Mouse (Mus musculus): ENCODE measurements around the gene Gnmt. TPM values are rescaled to one million over a fixed set of nuclear protein-coding genes. Genes with fewer than 3 reads are reported as not detected.

Gnmt gene
- total and polyA plus RNA-seq, 3 experiments: 0.13 to 0.71 (median 0.38) TPM

- H3K4me1 ChIP-seq (ENCODE audit: control insufficient read depth in 1 of 2, insufficient read depth in 2 of 2): peaks cover 0 to 36% of the 10 kb centered on the region in 2 experiments; a peak in 2 of 4 replicates
- H3K27me3 ChIP-seq (replicated peaks): no peaks in the 10 kb centered on the region
- TF ChIP-seq CHD2 (IDR thresholded peaks at IDR 0.05; ENCODE audit: low read length) (0 out of 2 replicates have a peak, but pooled peaks have one; percentile 2), MAZ (IDR thresholded peaks at IDR 0.05; ENCODE audit: low read depth, low read length) (no peak), ZC3H11A (IDR thresholded peaks at IDR 0.05; ENCODE audit: low read depth, low read length) (no peak), ETS1 (conservative IDR thresholded peaks at IDR 0.05; ENCODE audit: low read depth, low read length) (no peak)
- H3K36me3 ChIP-seq (replicated peaks in 1 of 2; ENCODE audit: control insufficient read depth in 1 of 2, insufficient read depth in 1 of 2, low read length in 1 of 2): peaks cover 34 to 54% of the 10 kb centered on the region in 2 experiments
- DNase-seq (ENCODE audit: extremely low read depth): no peak
- dilution Hi-C loops (cut with MboI; ENCODE audit: extremely low pct_ligation_motif_present, extremely low pct_unique_long_range_greater_than_20kb, low sequenced_read_pairs): no loop called here
- in situ Hi-C loops (cut with MboI; ENCODE audit: low pct_ligation_motif_present, low pct_unique_long_range_greater_than_20kb, low sequenced_read_pairs): no loop called here
- no peak overlapping the region for H3K4me3 ChIP-seq (replicated peaks in 1 of 3; ENCODE audit: low read depth in 2 of 3, low read length in 2 of 3, poor library complexity in 1 of 3)
- H3K27ac ChIP-seq (ENCODE audit: insufficient read depth, low read depth): no peak overlapping the region
- peaks cover 2% of the 10 kb centered on the region for H3K9me3 ChIP-seq (replicated peaks; ENCODE audit: low read length)
- H3K4me2 ChIP-seq (ENCODE audit: insufficient read depth, low read depth, poor library complexity, severe bottlenecking): no peak overlapping the region
- no peak overlapping the region for H3K9ac ChIP-seq (ENCODE audit: insufficient read depth, low read depth)
- H3K79me2 ChIP-seq (replicated peaks; ENCODE audit: control insufficient read depth, extremely low read depth, insufficient read depth, poor library complexity, severe bottlenecking): no peaks in the 10 kb centered on the region
Observed at GRCm38 (mm10) chr17:46734055-46734454, 5.1 kb upstream of the Gnmt start.

DNA sequence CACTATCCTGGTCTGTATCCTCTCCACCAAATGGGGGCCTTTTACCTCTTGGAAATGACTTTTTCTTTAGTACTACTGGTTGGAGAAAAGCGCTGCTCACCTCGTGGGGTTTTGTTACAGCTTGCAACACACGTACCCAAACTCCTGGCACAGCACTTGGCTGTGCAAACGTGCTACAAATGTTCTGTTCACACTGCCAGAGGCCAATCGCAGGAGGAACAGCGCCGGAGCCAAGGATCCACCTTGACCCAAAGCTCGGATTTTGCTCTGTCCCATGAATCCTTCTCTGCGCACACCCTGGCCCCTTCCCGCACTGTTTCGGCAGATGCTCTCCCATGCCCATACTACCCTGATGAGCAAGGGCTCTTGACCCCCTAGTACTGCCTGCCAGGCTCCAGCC lies 472 bp downstream of the Gnmt start:
- Histone ChIP-seq H3K27me3 (replicated peaks) (no peaks in the 10 kb centered on the region), H3K4me2 (ENCODE audit: insufficient read depth, low read depth, poor library complexity, severe bottlenecking) (no peak overlapping the region), H3K9ac (ENCODE audit: insufficient read depth, low read depth) (no peak overlapping the region), H3K79me2 (replicated peaks; ENCODE audit: control insufficient read depth, extremely low read depth, insufficient read depth, poor library complexity, severe bottlenecking) (no peaks in the 10 kb centered on the region), H3K4me3 (replicated peaks in 1 of 3; ENCODE audit: low read depth in 2 of 3, low read length in 2 of 3, poor library complexity in 1 of 3) (no peak overlapping the region), H3K27ac (ENCODE audit: insufficient read depth, low read depth) (no peak overlapping the region), H3K36me3 (replicated peaks in 1 of 2; ENCODE audit: control insufficient read depth in 1 of 2, insufficient read depth in 1 of 2, low read length in 1 of 2) (peaks cover 21 to 47% of the 10 kb centered on the region in 2 experiments), H3K9me3 (replicated peaks; ENCODE audit: low read length) (no peaks in the 10 kb centered on the region), H3K4me1 (ENCODE audit: control insufficient read depth in 1 of 2, insufficient read depth in 2 of 2) (peaks cover 0 to 1% of the 10 kb centered on the region in 2 experiments; a peak in 2 of 4 replicates)
- TF ChIP-seq CHD1 (IDR thresholded peaks at IDR 0.05; ENCODE audit: low read depth, low read length) (no peak), HCFC1 (IDR thresholded peaks at IDR 0.05; ENCODE audit: low read depth, low read length) (no peak), NRF1 (IDR thresholded peaks at IDR 0.05; ENCODE audit: low read depth, low read length) (no peak), JUN (IDR thresholded peaks at IDR 0.05; ENCODE audit: insufficient read depth, low read depth, low read length) (no peak), ZNF384 (IDR thresholded peaks at IDR 0.05; ENCODE audit: low read depth, low read length) (no peak), CTCF (conservative IDR thresholded peaks at IDR 0.05 in 1 of 2, IDR thresholded peaks at IDR 0.05 in 1 of 2; ENCODE audit: low read depth in 2 of 2, low read length in 2 of 2) (no peak)
- no peak for DNase-seq (ENCODE audit: extremely low read depth)
- in situ Hi-C loops (cut with MboI; ENCODE audit: low pct_ligation_motif_present, low pct_unique_long_range_greater_than_20kb, low sequenced_read_pairs): no loop called here
- dilution Hi-C loops (cut with MboI; ENCODE audit: extremely low pct_ligation_motif_present, extremely low pct_unique_long_range_greater_than_20kb, low sequenced_read_pairs): no loop called here

DNA sequence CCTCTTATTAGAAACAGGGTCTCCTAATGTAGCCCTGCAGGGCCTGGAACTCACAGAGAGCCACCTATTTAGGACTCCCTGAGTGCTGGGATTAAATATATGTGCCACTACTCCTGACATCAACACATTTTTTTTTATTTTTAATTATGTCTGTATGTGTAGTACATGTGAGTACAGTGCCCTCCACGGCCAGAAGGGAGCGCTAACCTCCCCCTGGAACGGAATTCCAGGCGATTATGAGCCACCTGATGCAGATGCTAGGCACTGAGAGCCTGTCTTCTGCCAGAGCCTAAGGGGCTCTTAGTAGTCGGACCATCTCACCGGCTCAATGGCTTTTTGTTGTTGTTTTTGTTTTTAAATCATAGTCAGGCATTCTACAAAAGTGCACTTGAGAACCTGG lies 947 bp downstream of the Gnmt start:
- no peak overlapping the region for H3K4me3 ChIP-seq (replicated peaks in 1 of 3; ENCODE audit: low read depth in 2 of 3, low read length in 2 of 3, poor library complexity in 1 of 3)
- H3K36me3 ChIP-seq (replicated peaks in 1 of 2; ENCODE audit: control insufficient read depth in 1 of 2, insufficient read depth in 1 of 2, low read length in 1 of 2): peaks cover 26 to 49% of the 10 kb centered on the region in 2 experiments
- no peaks in the 10 kb centered on the region for H3K79me2 ChIP-seq (replicated peaks; ENCODE audit: control insufficient read depth, extremely low read depth, insufficient read depth, poor library complexity, severe bottlenecking)
- H3K9me3 ChIP-seq (replicated peaks; ENCODE audit: low read length): no peaks in the 10 kb centered on the region
- H3K4me2 ChIP-seq (ENCODE audit: insufficient read depth, low read depth, poor library complexity, severe bottlenecking): no peak overlapping the region
- H3K9ac ChIP-seq (ENCODE audit: insufficient read depth, low read depth): no peak overlapping the region
- no peak overlapping the region for H3K27ac ChIP-seq (ENCODE audit: insufficient read depth, low read depth)
- no peaks in the 10 kb centered on the region for H3K27me3 ChIP-seq (replicated peaks)
- in situ Hi-C loops (cut with MboI; ENCODE audit: low pct_ligation_motif_present, low pct_unique_long_range_greater_than_20kb, low sequenced_read_pairs): no loop called here
- dilution Hi-C loops (cut with MboI; ENCODE audit: extremely low pct_ligation_motif_present, extremely low pct_unique_long_range_greater_than_20kb, low sequenced_read_pairs): no loop called here
- H3K4me1 ChIP-seq (ENCODE audit: control insufficient read depth in 1 of 2, insufficient read depth in 2 of 2): no peaks in the 10 kb centered on the region
- peak; percentile 34 for TF ChIP-seq SMC3 (IDR thresholded peaks at IDR 0.05; ENCODE audit: low read depth, low read length)
- peak in 1 of 2 experiments; percentile 41; a peak in 2 of 4 replicates for TF ChIP-seq CTCF (conservative IDR thresholded peaks at IDR 0.05 in 1 of 2, IDR thresholded peaks at IDR 0.05 in 1 of 2; ENCODE audit: low read depth in 2 of 2, low read length in 2 of 2)
- TF ChIP-seq RAD21 (IDR thresholded peaks at IDR 0.05; ENCODE audit: low read depth, low read length): peak; percentile 25
- no peak for TF ChIP-seq BHLHE40 (IDR thresholded peaks at IDR 0.05; ENCODE audit: low read depth, low read length)
- no peak for DNase-seq (ENCODE audit: extremely low read depth)

All from CH12.LX (cell line).